Mouse (Mus musculus) lung, postnatal 0 days (tissue): ENCODE results near the gene Tspan2.

ENCODE experiments used
- CTCF ChIP-seq: IDR thresholded peaks from 2 replicates; pipeline ENCODE4 v1.5.1; 2016; ENCODE audit warnings: antibody characterized with exemption, mild to moderate bottlenecking
- EP300 ChIP-seq: IDR thresholded peaks from 2 replicates; pipeline ENCODE4 v1.6.1; 2016; ENCODE audit warnings: antibody characterized with exemption, mild to moderate bottlenecking, control low read depth

GRCm38 (mm10) chr3:102687852-102688251, 46.5 kb upstream of the Tspan2 start:
- TF ChIP-seq CTCF (no peak), EP300 (no peak)
